Mouse (Mus musculus): ENCODE results near the gene Bbs2.
"Not testable (repeated sequence)": the region's sequence is repeated elsewhere in the genome, so short reads cannot be mapped to it uniquely, and the experiment has no call there.

The Bbs2 gene

DNA sequence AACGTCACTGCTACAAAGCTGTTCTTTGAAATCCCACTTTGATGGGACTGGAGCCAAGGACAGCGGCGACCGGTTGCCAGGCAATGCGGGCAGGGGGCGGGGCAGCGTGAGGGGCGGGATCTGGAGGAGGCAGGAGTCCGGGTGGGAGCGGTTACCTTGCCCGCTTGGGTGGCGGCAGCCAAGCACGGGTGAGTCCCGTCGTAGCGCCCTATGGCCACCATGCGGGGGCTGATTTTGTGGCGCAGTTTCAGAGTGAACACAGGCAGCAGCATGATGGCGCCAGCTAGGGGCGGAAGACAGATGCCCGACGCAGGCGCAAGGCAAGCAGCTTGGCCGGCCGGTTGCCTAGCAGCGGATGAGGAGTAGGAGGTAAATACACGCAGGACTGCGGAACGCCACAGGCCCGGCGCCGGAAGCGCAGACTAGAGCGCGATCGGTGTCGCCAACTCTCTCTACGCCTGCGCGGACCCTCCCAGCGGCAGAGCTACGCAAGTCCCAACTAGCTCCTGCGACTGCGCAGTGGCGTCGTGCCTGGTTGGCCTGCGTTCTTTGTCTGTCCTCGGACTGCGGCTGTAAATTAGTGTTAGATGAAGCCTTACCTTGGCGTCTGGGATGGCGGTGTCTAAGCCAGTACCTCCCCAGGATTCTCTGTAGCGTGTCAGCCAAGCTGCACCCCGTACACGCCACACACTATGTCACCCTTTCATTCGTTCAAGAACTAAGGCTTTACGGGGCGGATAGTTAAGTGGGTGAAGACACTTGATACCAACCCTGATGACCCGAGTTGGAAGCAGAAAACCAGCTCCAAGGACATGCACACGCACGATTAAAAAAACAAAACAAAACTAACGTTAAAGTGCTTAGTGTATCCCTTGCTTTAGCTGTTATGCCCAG, at the start of gene Bbs2:
Gene Bbs2, minus strand, starts transcription at position 848 of the 894 bp plus-strand sequence.
- peak; percentile 99 to 100 for DNase-seq

DNA sequence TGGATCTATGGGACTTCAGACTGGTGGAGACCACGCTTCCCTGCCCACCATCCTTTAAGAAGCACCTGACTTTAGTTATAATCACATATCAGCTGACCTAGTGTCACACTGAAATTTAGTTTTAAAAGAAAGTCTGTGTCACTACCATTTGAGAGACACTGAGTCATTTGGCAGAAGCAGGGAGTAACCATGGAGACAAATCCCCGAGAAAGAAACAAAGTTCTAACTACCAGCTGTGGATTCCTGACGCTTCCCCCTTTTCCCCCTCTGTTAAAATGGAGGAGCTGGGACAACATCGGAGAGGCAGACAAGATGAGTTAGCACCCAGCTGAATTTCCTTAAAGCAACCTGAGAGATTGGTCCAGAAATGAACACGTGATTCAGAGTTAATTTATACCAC, 49.5 kb upstream of the Bbs2 start:
- DNase-seq, result no peak

DNA sequence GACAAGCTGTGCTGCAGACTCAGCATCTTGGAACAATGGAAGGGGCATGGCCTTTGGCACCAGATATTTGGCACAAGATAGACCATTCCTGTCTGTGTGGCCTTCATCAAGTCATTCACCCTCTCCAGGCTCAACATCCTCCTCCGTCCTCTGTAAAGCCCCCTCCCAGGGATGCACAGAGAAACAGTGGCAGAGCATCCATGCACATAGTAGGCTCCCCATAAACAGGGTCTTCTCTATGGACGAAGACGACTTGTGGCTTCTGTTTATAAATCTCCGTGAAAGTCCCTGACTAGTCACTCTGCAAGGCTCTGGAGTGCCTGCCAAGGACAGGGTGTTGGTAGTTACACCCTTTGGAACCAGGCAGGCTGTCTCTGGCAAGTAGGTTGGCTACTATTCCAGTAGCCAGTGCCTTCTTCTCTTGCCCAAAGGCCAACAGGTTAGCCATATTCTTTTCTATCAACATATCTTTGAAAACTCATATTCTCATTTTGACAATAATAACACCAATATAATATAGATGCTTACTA, 41.6 kb upstream of the Bbs2 start:
- no peak for DNase-seq

DNA sequence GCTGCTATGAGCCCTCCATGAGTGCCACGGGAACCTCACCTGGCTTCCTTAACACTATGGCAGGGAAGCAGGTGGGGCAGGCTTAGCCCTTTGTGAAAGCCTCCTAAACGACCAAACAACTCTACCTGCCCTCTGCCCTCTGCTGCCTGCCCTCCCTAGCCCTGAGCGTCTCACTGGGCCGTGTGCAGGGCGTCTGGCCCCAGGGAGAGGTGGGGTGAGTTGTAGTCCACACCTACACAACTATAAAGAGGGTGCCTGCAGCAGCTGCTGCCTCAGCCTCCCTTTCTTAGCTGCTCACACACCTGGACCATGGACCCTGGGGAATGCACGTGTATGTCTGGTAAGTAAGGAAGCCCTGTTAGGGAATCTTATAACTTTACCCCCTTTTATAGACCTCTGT, 38.2 kb upstream of the Bbs2 start, which contains the start of gene Mt4:
Gene Mt4, plus strand, starts transcription at position 265 of the 400 bp plus-strand sequence.
- no peak for DNase-seq

DNA sequence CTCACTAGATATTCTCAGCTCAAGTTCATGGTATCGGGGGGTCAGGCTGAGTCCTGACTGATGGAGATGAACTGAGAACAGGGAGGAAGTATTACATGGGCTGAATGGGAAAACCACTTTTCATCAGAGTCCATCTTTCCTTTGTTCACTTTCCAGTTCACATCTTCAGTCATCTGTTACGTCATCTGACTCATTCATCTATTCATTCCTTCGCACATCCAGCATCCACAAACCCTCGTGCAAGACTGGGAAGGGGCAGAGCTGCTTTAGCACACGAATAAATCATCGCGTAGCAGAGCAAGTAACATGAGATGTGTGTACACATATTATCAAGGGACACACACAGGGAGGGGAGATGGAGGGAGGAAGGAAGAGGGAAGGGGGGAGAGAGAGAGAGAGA, 37.5 kb upstream of the Bbs2 start:
- no peak for DNase-seq

DNA sequence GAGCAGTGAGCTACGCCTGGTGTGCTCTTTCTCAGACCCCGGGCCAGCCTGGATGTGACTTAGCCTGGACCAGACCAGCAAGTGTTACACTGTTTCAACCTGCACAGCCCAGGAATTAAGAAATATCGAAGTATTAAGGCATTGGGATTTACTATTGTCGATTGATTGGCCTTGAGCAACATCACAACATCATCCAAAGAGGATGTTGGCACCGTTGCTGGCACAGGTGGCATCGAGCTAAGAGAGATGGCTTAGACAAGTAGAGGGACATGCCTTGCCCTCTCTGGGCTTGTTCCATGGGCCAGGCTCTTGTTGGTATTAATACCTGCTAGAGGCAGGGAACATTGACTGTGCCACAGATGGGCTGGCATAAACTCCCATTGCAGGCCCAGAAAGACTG, 36.8 kb upstream of the Bbs2 start:
- no peak for DNase-seq

DNA sequence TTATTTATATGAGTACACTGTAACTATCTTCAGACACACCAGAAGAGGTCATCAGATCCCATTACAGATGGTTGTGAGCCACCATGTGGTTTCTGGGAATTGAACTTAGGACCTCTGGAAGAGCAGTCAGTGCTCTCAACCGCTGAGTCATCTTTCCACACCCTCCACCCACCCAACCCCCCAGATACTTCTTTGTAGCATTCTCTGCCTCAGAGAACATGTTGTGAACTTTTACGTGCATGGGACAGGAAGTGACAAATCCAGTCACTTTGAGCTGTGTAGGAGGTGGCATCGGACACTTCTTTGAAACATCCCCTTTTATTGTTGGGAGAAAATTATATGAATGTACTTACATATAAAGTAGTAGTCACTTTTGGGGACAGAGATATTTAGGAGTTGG, 35.9 kb upstream of the Bbs2 start:
- DNase-seq, result not testable (repeated sequence)

DNA sequence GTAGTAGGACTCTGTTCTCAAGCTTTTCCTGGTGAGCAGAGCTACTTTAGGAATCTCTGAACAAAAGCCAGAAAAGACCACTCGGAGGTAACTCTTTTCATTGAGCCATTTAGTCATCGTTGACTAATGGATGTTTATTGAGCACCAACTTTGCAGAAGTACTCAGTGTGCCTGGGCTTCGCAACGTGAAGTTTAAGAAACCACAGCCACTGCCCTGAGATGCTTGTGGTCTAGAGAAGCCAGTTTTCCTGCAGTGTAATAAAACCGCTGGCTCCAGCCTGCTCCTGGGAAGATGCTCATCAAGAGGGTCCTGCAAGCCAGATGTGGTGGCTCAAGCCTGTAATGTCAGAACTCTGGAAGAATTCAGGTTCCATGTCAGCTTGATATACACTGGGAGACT, 33.4 kb upstream of the Bbs2 start:
- DNase-seq, result no peak

DNA sequence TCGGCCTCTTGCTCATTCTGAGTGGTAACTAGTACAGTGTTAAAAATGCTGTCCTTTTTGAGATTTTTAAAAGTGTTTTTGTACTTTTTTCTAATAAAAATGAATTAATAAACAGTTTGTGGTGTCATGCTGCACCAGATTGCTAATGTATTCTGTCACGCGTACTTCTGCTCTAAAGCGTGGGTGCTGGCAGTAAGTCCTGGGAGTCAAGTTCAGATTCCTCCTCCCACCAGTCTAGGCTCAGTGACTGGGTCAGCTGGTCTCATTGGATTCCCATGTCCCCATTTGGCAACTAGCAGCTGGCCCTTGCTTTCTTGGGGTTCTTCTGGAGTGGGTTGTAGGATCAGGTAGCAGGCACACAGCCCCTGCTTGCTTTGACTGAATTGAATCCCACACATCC, 31.4 kb upstream of the Bbs2 start:
- DNase-seq, result no peak

DNA sequence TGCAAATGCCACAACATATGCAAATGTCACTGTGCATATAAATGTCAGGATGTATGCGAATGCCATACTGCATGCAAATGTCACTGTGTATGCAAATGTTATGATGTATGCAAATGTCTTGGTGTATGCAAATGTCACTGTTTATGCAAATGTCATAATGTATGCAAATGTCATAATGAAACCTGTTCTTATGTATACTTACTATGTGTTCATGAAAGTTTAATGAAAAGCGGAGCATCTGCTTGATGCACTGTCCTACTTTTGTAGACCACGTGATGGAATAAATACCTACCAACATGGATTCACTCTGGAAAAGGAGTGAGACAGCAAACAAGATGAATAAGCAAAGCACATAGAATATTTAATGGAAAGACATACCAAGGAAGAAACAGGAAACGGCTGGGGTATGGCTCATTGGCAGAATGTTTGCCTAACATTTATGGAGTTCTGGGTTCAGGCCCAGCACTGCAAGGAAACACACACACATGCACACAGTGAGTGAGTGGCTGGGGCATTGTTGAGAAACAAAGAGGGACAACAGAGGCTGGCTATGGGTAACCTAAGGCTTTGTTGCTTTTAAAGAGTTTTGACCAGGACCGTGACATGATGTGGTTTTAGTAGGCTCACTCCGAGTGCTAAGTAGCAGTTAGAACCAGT, 30.5 kb upstream of the Bbs2 start:
- DNase-seq, result no peak

DNA sequence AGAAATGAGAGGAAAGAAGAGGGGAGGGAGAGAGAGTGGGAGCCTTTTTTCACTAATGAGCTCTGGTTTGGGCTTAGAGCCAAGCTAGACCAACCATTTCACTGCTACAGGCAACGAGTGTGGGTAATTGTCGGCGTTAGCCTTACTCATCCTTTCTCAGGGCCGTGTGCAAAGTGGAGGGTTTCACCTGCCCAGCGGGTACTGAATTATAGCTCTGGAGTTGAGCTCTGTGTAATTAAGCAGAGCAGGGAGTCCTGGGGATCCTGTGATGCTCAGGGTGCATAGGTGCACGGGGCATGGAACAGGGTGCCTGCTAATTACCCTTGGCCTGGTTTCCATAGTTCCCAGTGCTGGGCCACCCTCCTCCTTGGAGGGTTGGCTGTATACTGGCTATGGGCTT, 29.0 kb upstream of the Bbs2 start:
- no peak for DNase-seq

DNA sequence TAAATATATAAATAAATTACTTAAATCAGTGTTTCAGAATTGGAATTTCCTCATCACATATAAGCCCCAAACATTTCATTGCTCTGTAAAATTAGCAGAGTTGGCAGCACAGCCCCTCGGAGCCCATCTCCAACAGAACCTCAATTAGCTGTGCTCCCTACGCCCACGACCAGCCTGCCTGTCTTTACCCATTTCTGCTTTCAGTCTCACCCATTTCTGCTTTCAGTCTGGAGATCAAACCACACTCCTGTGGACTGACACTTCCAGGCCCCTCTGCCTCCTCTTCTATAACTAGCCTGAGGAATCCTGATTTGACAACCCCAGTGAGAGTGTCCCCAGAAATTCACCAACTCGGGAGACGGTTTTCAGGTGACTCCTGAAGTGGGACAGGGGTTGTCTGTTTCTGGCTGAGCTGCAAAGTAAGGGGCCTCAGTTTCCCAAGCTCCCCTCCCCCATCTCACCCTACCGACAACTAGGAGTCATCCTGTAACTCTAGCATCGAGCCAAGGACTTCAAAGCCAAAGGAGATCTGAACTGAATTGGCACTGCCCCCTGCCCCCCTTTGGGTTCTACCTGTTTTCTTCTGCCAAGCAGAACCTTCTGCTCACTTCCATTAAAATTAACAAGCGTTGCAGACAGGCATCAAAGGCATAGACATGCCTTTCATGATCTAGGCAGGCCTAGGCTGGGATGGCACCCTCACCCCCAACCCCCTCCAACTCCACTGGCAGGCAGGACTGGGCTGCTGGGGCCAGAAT, 24.2 kb upstream of the Bbs2 start:
- no peak for DNase-seq

DNA sequence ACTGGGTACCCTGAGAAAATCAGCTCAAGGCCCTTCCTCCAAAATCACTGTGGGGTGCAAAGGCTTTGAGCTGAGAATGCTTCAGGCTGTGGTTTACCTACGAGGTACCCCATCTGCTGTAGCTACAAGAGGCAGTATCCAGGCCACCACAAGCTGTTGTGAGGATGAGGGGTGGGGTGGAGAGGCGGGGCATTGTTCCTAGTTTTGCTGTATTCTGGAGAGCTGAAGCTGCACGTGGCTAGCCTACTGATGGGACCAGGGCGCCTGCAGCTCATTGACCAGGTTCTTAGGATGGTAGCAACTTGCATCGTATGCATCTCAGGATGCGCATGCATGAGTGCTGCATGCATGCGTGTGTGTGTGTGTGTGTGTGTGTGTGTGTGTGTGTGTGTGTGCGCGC, 22.9 kb upstream of the Bbs2 start:
- DNase-seq, result no peak

DNA sequence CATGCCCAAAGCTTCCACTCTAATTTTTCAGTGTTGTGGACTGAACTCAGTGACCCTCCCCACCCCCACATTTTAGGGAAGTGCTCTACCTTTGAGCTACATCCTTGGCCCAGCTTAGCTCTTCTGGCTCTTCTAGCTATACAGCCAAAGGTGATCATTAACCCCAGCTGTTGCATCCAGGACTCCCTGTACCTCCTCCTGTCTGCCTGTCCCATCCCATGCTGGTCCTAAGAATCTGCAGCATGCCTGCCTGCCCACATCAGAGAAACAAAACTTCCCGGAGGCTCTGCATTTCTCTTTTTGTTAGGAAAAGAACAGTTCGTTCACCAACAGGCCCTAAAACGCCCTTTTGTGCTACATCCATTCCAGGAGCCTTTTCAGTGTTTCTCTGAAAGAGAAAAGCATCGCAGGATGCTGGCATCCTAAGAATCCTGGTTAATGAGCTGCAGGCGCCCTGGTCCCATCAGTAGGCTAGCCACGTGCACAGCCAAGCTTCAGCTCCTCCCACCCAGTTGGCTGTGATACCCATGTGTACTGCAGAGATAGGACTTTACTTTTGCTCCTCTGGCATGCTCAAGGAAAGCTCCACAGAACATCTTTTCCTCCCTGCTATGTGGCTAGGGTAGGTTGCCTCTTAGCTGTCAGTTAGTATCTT, 20.2 kb upstream of the Bbs2 start:
- peak; percentile 8 to 15 for DNase-seq

DNA sequence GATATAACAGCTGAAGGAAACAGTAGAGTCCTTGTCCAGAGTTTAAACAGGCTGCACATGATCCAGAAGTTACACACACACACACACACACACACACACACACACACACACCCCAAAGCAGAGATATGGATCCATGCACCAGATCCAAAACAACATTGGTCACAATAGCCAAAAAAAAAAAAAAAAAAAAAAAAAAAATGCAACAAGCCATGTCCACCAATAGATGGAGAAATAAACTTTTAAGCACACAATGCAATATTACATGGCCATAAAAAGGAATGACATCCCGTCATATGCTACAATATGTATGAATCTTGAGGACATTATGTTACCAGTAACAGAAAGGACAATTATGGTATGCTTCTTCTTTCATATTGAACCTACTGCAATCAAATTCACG, 15.2 kb upstream of the Bbs2 start:
- no peak for DNase-seq

DNA sequence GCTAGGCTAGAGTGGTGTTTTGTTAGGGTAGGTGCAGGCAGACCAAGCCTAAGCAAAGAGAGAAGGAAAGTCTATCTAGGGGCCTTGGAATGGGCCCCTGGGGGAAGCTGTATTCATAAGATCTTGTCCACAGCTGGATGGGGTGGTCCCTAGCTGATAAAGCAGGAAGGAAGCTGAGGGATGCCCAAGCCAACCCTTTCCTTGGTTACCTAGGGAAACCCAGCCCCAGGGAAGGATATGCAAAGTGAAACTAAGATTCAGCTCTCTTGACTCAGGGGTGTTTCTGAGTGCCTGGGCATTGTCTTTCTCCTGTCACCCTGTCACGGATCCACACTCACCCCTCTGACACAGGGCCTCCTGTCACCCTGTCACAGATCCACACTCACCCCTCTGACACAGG, 14.7 kb upstream of the Bbs2 start:
- DNase-seq, result no peak

DNA sequence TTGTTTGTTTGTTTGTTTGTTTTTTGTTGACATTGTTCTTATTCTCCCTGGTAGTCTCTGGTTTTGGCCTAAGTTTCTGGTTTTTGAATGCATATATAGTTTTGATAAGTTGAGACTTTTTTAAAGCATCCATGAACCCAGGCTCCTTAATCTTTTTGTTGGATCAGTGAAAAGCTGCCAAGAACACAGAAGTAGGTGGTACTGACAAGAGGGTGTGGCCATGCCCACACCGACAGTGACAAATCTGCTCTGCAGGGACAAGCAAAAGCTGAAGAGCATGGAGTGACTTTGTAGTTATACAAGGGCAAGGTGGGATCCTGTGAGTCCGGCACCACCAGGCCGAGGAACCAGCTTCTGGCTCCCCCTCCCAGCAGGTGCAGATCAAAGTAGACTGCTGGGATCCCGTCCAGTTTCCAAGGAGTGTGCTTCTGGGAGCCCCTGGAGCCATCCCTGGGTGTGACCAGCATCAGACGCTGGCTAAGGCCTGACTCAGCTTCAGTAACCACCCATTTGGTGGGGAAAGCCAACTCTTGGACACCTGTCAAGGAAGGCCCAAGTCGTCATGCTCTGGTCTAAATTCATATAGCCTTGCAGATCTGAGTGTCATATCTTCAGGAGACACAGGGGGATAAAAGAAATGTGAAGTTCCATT, 11.9 kb upstream of the Bbs2 start:
- no peak for DNase-seq

DNA sequence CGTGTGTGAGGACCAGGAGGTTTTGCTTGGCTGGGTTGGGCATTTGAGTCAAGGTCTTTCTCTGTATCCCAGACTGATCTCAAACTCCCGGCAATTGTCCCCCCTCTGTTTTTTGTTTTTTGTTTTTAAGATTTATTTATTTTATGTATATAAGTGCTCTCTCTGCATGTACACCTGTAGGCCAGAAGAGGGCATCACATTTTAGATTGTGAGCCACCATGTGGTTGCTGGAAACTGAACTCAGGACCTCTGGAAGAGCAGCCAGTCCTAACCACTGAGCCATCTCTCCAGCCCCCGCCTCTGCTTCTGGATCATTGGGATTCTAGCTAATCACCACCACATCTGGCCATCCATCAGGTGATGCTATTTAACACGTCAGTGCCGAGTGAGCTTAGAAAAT, 11.1 kb upstream of the Bbs2 start:
- no peak for DNase-seq

DNA sequence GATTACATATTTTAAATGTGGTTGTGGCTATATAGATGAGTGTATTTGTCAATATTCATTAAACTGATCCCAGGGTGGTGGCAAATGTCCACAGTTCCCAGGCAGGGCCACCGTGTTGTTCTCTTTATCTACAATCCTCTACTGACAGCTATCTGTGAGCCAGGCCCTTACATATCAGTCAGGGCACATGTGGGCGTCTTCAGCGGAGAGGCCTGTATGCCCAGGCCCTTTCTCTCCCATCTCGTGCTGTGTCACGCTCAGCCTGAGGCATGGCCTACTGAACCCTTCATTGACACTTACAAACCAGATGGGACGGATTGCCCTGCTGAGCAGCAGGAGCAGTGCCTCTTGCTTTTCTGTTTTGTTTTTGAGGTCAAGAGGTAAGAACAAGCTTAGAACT, 10.7 kb upstream of the Bbs2 start:
- no peak for DNase-seq

DNA sequence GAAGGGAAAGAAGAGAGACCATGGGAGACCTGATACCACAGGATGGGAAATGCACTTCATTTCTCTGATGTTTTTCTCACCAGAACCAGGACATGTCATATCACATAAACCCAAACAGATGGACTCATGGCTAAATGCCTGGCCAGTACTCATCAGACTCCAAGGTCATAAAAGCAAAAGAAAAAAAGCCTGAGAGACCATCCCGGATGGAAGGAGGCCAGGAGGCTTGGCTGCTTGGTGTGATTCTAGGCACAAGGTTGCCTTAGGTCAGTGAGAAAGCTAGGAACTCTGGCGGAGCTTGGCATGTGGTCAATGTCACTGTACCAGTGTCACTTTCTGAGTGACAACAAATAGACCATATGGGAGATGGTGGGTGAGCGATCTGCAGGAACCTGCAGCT, 9.1 kb upstream of the Bbs2 start:
- DNase-seq, result no peak

DNA sequence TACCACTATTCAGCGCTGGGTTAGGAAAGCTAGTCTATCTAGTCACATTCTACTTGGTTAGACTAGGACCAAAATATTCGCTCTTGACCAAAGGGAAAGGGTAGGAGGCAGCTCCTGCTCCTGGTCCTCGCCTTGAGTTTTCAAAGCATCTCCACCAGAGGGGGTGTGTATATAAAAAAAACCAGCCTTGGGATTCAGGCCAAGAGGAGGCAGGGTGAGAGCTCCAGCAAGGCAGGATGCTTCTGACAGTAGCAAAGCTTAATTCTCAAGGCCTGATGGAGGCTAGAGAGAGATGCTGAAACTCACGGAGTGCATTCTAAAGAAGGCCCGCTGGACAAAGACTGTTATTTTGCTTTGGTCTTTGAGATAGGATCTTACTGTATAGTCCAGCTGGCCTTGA, 5.4 kb upstream of the Bbs2 start:
- DNase-seq, result no peak

DNA sequence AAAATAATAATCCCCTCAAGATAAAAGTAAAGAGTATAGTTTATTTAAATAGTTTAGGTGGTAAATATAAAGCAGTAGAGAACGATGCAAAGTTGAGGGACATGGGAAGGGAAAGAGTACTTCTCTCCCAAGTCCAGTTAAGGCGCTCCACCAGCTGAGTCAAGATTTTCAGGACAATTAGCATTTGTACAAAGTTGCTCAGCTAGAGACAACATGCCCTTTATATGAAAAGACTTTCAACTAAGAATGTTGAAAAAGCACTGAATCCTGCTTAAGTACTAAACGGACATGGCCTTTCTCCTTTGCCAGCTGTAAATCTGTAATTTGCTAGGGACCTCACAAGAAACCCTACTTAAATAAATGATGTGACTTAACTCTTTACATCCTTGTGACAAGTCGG, 268 bp upstream of the Bbs2 start:
- DNase-seq, result no peak

Measured in cerebellum, postnatal 36 days (tissue).